Mouse (Mus musculus) midbrain, postnatal 0 days (tissue): ENCODE measurements at regions not wholly inside any gene's neighbourhood (a gene's known extent, or its start where the extent isn't known, plus 50 kb on each side); places are given as distances from the start of the nearest gene placed in this dataset.
A peak's percentile ranks its signal among the peaks of the same experiment; 100 is the strongest.

Experiments used
- ATAC-seq: fragments of 200-750 bp; cut with Nextera tagmentation; 2 replicates; pipeline ENCODE4 v1.8.0; 2017; ENCODE audit warnings: moderate number of reproducible peaks, mild to moderate bottlenecking, moderate TSS enrichment, moderate library complexity; ENCODE audit not compliant: low FRiP score
- DNase-seq: peaks from one replicate; pipeline ENCODE4 v3.0.0-alpha.2; 2015; ENCODE audit warnings: low spot score
- H3K27ac ChIP-seq: fragments of 300-500 bp; sonication (generic); 2 replicates; pipeline ENCODE4 v1.5.1; 2014; ENCODE audit warnings: low read depth, mild to moderate bottlenecking, low read length, mixed read lengths
- H3K27me3 ChIP-seq: fragments of 300-500 bp; sonication (generic); 2 replicates; pipeline ENCODE4 v1.6.1; 2014; ENCODE audit warnings: low read length, control low read depth, mixed read lengths; ENCODE audit not compliant: insufficient read depth
- H3K36me3 ChIP-seq: fragments of 300-500 bp; sonication (generic); 2 replicates; pipeline ENCODE4 v1.6.1; 2014; ENCODE audit warnings: low read length, control low read depth, mixed read lengths; ENCODE audit not compliant: insufficient read depth
- H3K4me1 ChIP-seq: fragments of 300-500 bp; sonication (generic); 2 replicates; pipeline ENCODE4 v1.6.1; 2014; ENCODE audit warnings: mild to moderate bottlenecking, control low read depth, antibody characterized with exemption, low read length, mixed read lengths; ENCODE audit not compliant: insufficient read depth
- H3K4me2 ChIP-seq: fragments of 300-500 bp; sonication (generic); 2 replicates; pipeline ENCODE4 v1.6.1; 2014; ENCODE audit warnings: low read depth, mild to moderate bottlenecking, low read length, mixed read lengths; ENCODE audit not compliant: poor library complexity, severe bottlenecking
- H3K4me3 ChIP-seq: fragments of 300-500 bp; sonication (generic); 2 replicates; pipeline ENCODE4 v1.5.1; 2014; ENCODE audit warnings: low read depth, mild to moderate bottlenecking, low read length, moderate library complexity
- H3K9ac ChIP-seq: fragments of 300-500 bp; sonication (generic); replicated peaks from 2 replicates; pipeline ENCODE4 v1.6.1; 2014; ENCODE audit warnings: mild to moderate bottlenecking, low read length, moderate library complexity, mixed read lengths; ENCODE audit not compliant: poor library complexity, severe bottlenecking
- H3K9me3 ChIP-seq: fragments of 300-500 bp; sonication (generic); 2 replicates; pipeline ENCODE4 v1.6.1; 2016; ENCODE audit warnings: low read length, control low read depth
- CTCF ChIP-seq: IDR thresholded peaks from 2 replicates; pipeline ENCODE4 v1.5.1; 2016; ENCODE audit warnings: antibody characterized with exemption, mild to moderate bottlenecking
- WGBS: fragments of 180-500 bp; shearing (Covaris S2); extraction: QIAGEN DNeasy Blood & Tissue Kit; methylation state at CpG from one replicate; pipeline ENCODE4 v1.1.7; 2014; 5-methylcytosine and 5-hydroxymethylcytosine counted together

- 67% methylated on average over 5 of the region's 5 CpGs for WGBS
- no peaks in the 10 kb centered on the region for H3K27me3 ChIP-seq
- no peak overlapping the region for H3K9ac ChIP-seq
- no peaks in the 10 kb centered on the region for H3K4me1 ChIP-seq
- DNase-seq = no peak
- TF ChIP-seq CTCF = no peak
- H3K4me3 ChIP-seq = no peak overlapping the region
- no peak overlapping the region for H3K27ac ChIP-seq
- no peak overlapping the region for H3K4me2 ChIP-seq
- no peak for ATAC-seq
- no peaks in the 10 kb centered on the region for H3K9me3 ChIP-seq
- no peaks in the 10 kb centered on the region for H3K36me3 ChIP-seq
These were observed 293.6 kb downstream of the Stim2 start for GRCm38 (mm10) chr5:54291940-54292339.

- 75% methylated on average over 8 of the region's 8 CpGs for WGBS
- TF ChIP-seq CTCF = no peak
- Histone ChIP-seq H3K9ac (no peak overlapping the region), H3K9me3 (no peaks in the 10 kb centered on the region), H3K27ac (no peak overlapping the region), H3K36me3 (no peaks in the 10 kb centered on the region), H3K27me3 (no peaks in the 10 kb centered on the region), H3K4me2 (no peak overlapping the region), H3K4me3 (no peak overlapping the region), H3K4me1 (no peaks in the 10 kb centered on the region)
- no peak for DNase-seq
- ATAC-seq = no peak
These were observed 315.5 kb downstream of the Stim2 start for GRCm38 (mm10) chr5:54313660-54314279.

GRCm38 (mm10) chr5:54330415-54330814 lies 332.1 kb downstream of the Stim2 start:
- H3K4me1 ChIP-seq = no peaks in the 10 kb centered on the region
- no peaks in the 10 kb centered on the region for H3K27me3 ChIP-seq
- H3K4me2 ChIP-seq = no peak overlapping the region
- TF ChIP-seq CTCF = no peak
- no peak for ATAC-seq
- no peaks in the 10 kb centered on the region for H3K9me3 ChIP-seq
- no peak for DNase-seq
- H3K27ac ChIP-seq = no peak overlapping the region
- 87% methylated on average over 2 of the region's 2 CpGs for WGBS
- no peak overlapping the region for H3K9ac ChIP-seq
- H3K4me3 ChIP-seq = no peak overlapping the region
- no peaks in the 10 kb centered on the region for H3K36me3 ChIP-seq

- WGBS = 87% methylated on average over 6 of the region's 6 CpGs
- H3K4me2 ChIP-seq = no peak overlapping the region
- TF ChIP-seq CTCF = no peak
- no peak for ATAC-seq
- H3K9me3 ChIP-seq = no peaks in the 10 kb centered on the region
- no peak overlapping the region for H3K4me3 ChIP-seq
- no peaks in the 10 kb centered on the region for H3K4me1 ChIP-seq
- no peaks in the 10 kb centered on the region for H3K27me3 ChIP-seq
- no peak for DNase-seq
- H3K27ac ChIP-seq = no peak overlapping the region
- no peaks in the 10 kb centered on the region for H3K36me3 ChIP-seq
- H3K9ac ChIP-seq = no peak overlapping the region
These were observed 344.7 kb downstream of the Stim2 start for GRCm38 (mm10) chr5:54342976-54343375.

- WGBS = 82% methylated on average over 3 of the region's 3 CpGs
- Histone ChIP-seq H3K27ac (no peak overlapping the region), H3K9me3 (no peaks in the 10 kb centered on the region), H3K36me3 (no peaks in the 10 kb centered on the region), H3K4me2 (no peak overlapping the region), H3K4me3 (no peak overlapping the region), H3K9ac (no peak overlapping the region), H3K4me1 (no peaks in the 10 kb centered on the region), H3K27me3 (no peaks in the 10 kb centered on the region)
- ATAC-seq = no peak
- DNase-seq = no peak
- TF ChIP-seq CTCF = no peak
These were observed 345.1 kb downstream of the Stim2 start for GRCm38 (mm10) chr5:54343432-54343831.

- Histone ChIP-seq H3K4me3 (no peak overlapping the region), H3K36me3 (no peaks in the 10 kb centered on the region), H3K9ac (no peak overlapping the region), H3K4me1 (0 out of 2 replicates have a peak, but pooled peaks cover 10% of the 10 kb centered on the region), H3K4me2 (no peak overlapping the region), H3K27me3 (no peaks in the 10 kb centered on the region), H3K9me3 (no peaks in the 10 kb centered on the region), H3K27ac (peak overlapping the region; percentile 34)
- DNase-seq = no peak
- TF ChIP-seq CTCF = no peak
- peak; percentile 33; the same call in 1 of the 2 replicates for ATAC-seq
- WGBS = 58% methylated on average over 8 of the region's 8 CpGs
These were observed 350.7 kb downstream of the Stim2 start for GRCm38 (mm10) chr5:54348820-54349596.
